Mouse (Mus musculus): ENCODE measurements at regions not wholly inside any gene's neighbourhood (a gene's known extent, or its start where the extent isn't known, plus 50 kb on each side); places are given as distances from the start of the nearest gene placed in this dataset.
"Not testable (repeated sequence)": the region's sequence is repeated elsewhere in the genome, so short reads cannot be mapped to it uniquely, and the experiment has no call there.

GRCm38 (mm10) chr2:116444163-116444562 is 378.5 kb upstream of the Meis2 start:
- no peak for DNase-seq (ENCODE audit: low spot score in 2 of 2)

- DNase-seq (ENCODE audit: low spot score in 2 of 2) = no peak
Observed at GRCm38 (mm10) chr2:116440252-116440651, 374.6 kb upstream of the Meis2 start.

GRCm38 (mm10) chr2:116433481-116433880 is 367.8 kb upstream of the Meis2 start:
- no peak for DNase-seq (ENCODE audit: low spot score in 2 of 2)

- no peak for DNase-seq (ENCODE audit: low spot score in 2 of 2)
Observed at GRCm38 (mm10) chr2:116424131-116424530, 358.5 kb upstream of the Meis2 start.

- DNase-seq (ENCODE audit: low spot score in 2 of 2) = no peak
Observed at GRCm38 (mm10) chr2:116417428-116418195, 352.0 kb upstream of the Meis2 start.

- DNase-seq (ENCODE audit: low spot score in 2 of 2) = no peak
Observed at GRCm38 (mm10) chr2:116415742-116416141, 350.1 kb upstream of the Meis2 start.

GRCm38 (mm10) chr2:116402113-116402512 is 336.5 kb upstream of the Meis2 start:
- no peak for DNase-seq (ENCODE audit: low spot score in 2 of 2)

GRCm38 (mm10) chr2:116399966-116400365 is 334.3 kb upstream of the Meis2 start:
- no peak for DNase-seq (ENCODE audit: low spot score in 2 of 2)

- no peak for DNase-seq (ENCODE audit: low spot score in 2 of 2)
Observed at GRCm38 (mm10) chr2:116368811-116369210, 303.2 kb upstream of the Meis2 start.

GRCm38 (mm10) chr2:116364136-116364535 is 298.5 kb upstream of the Meis2 start:
- DNase-seq (ENCODE audit: low spot score in 2 of 2) = peak; percentile 32 to 36

GRCm38 (mm10) chr2:116358145-116358544 is 292.5 kb upstream of the Meis2 start:
- no peak for DNase-seq (ENCODE audit: low spot score in 2 of 2)

- no peak for DNase-seq (ENCODE audit: low spot score in 2 of 2)
Observed at GRCm38 (mm10) chr2:116348530-116348914, 282.9 kb upstream of the Meis2 start.

- no peak for DNase-seq (ENCODE audit: low spot score in 2 of 2)
Observed at GRCm38 (mm10) chr2:116347827-116348529, 282.3 kb upstream of the Meis2 start.

GRCm38 (mm10) chr2:116331801-116332200 is 266.2 kb upstream of the Meis2 start:
- DNase-seq (ENCODE audit: low spot score in 2 of 2) = no peak

- no peak for DNase-seq (ENCODE audit: low spot score in 2 of 2)
Observed at GRCm38 (mm10) chr2:116322039-116322770, 256.6 kb upstream of the Meis2 start.

- DNase-seq (ENCODE audit: low spot score in 2 of 2) = no peak
Observed at GRCm38 (mm10) chr2:116299551-116299950, 233.9 kb upstream of the Meis2 start.

GRCm38 (mm10) chr2:116289886-116290285 is 224.2 kb upstream of the Meis2 start:
- DNase-seq (ENCODE audit: low spot score in 2 of 2) = no peak

GRCm38 (mm10) chr2:116243191-116243590 is 177.6 kb upstream of the Meis2 start:
- not testable (repeated sequence) for DNase-seq (ENCODE audit: low spot score in 2 of 2)

GRCm38 (mm10) chr2:116236731-116237130 is 171.1 kb upstream of the Meis2 start:
- DNase-seq (ENCODE audit: low spot score in 2 of 2) = peak; percentile 30 to 39

- DNase-seq (ENCODE audit: low spot score in 2 of 2) = no peak
Observed at GRCm38 (mm10) chr2:116232793-116233192, 167.2 kb upstream of the Meis2 start.

- DNase-seq (ENCODE audit: low spot score in 2 of 2) = peak in 1 of 2 experiments; percentile 8
Observed at GRCm38 (mm10) chr2:116216418-116216817, 150.8 kb upstream of the Meis2 start.

Data from right cerebral cortex, adult 2 months (tissue).